Mouse (Mus musculus) heart, adult 2 months (tissue): Measurements from ENCODE around the gene Tmem245.

Source experiments
- CTCF ChIP-seq: fragments of 200-600 bp; IDR thresholded peaks from 2 replicates; pipeline ENCODE4 v1.8.1; 2022; ENCODE audit warnings: antibody characterized with exemption, mild to moderate bottlenecking, moderate library complexity
- EP300 ChIP-seq: fragments of 200-500 bp; IDR thresholded peaks from 2 replicates; pipeline ENCODE4 v1.6.1; 2011; ENCODE audit warnings: low read depth, low read length, control low read depth; ENCODE audit not compliant: insufficient read depth
- POLR2A ChIP-seq: fragments of 200-500 bp; IDR thresholded peaks from 2 replicates; pipeline ENCODE4 v1.6.1; 2011; ENCODE audit warnings: mild to moderate bottlenecking, low read depth, low read length, control low read depth; ENCODE audit not compliant: insufficient read depth

DNA sequence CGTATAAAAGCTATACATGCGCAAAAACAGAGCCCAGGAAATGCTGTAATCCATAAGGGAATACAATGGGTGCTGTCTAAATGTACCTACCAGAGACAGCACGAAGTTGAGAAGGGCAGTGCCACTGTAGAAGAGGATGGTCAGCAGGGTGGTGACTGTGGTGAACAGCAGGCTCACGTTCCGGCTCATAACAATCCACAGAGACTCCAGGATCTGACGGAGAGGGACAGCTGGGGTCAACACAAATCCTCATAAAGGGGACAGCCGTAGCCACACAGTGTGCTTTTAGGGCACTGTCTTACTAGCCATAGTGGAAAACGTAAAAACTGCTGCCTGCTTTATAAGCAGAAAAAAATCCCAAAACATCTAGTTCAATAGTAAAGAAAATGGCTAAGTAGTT, 48.0 kb downstream of the Tmem245 start:
- no peak for TF ChIP-seq CTCF
- no peak for TF ChIP-seq POLR2A
- no peak for TF ChIP-seq EP300
